Mouse (Mus musculus) bone marrow, adult 2 months (tissue): Measurements from ENCODE around the gene Zdhhc21.

Source experiments
- CTCF ChIP-seq: fragments of 200-500 bp; IDR thresholded peaks from 2 replicates; pipeline ENCODE4 v1.5.1; 2011; ENCODE audit warnings: low read length, control low read depth; ENCODE audit not compliant: control insufficient read depth, insufficient read depth
- POLR2A ChIP-seq: fragments of 200-500 bp; IDR thresholded peaks from 2 replicates; pipeline ENCODE4 v1.6.1; 2011; ENCODE audit warnings: low read depth, mild to moderate bottlenecking, control low read depth, low read length, borderline replicate concordance; ENCODE audit not compliant: control insufficient read depth

DNA sequence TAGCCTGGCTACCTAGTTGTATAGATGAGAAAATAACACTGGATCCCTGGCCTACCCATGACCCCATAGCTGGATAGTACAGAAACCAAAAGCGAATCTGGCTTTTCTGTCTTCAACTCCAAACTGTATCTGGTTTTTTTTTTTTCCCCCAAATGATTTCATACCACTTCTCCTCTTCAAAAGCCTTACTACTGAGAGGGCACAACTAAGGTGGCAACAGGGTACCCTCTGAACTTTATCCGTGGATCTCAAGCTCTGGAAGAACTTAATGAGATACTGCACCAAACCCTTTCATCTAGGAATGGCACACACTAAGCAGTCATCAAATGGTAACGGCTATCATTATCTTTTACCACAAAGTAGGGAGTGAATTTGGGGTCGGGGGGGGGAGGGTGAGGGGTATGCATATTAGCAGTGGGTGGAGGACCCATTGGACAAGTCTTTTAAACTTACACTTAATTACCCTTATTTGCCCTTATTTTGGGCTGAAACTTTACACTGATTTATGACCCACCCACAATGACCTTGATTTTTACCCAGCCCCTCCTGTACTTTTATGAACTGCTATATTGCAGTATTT, 1.2 kb downstream of the Zdhhc21 start:
- TF ChIP-seq POLR2A (no peak), CTCF (no peak)
